Mouse (Mus musculus) hindbrain, embryonic 10.5 days (tissue): ENCODE data around the gene 2510009E07Rik. TPM values are rescaled to one million over a fixed set of nuclear protein-coding genes. Genes with fewer than 3 reads are reported as not detected.

ENCODE experiments used
- DNase-seq: peaks from one replicate; pipeline ENCODE4 v3.0.0-alpha.2; 2017; ENCODE audit warnings: low spot score
- H3K27ac ChIP-seq: fragments of 300-500 bp; sonication (generic); 2 replicates; pipeline ENCODE4 v1.5.1; 2016; ENCODE audit warnings: mild to moderate bottlenecking, moderate library complexity
- H3K27me3 ChIP-seq: fragments of 300-500 bp; sonication (generic); 2 replicates; pipeline ENCODE4 v1.6.1; 2016; ENCODE audit warnings: mild to moderate bottlenecking; ENCODE audit not compliant: poor library complexity, insufficient read depth, severe bottlenecking
- H3K36me3 ChIP-seq: fragments of 300-500 bp; sonication (generic); 2 replicates; pipeline ENCODE4 v1.6.1; 2016; ENCODE audit warnings: mild to moderate bottlenecking, moderate library complexity
- H3K4me1 ChIP-seq: fragments of 300-500 bp; sonication (generic); replicated peaks from 2 replicates; pipeline ENCODE4 v1.6.1; 2016; ENCODE audit warnings: mild to moderate bottlenecking
- H3K4me3 ChIP-seq: fragments of 300-500 bp; sonication (generic); 2 replicates; pipeline ENCODE4 v1.5.1; 2016; ENCODE audit warnings: mild to moderate bottlenecking, moderate library complexity
- H3K9me3 ChIP-seq: fragments of 300-500 bp; sonication (generic); 2 replicates; pipeline ENCODE4 v1.6.1; 2016; ENCODE audit warnings: mild to moderate bottlenecking, moderate library complexity
- WGBS: fragments of 180-500 bp; shearing (Covaris S2); methylation state at CpG from one replicate; pipeline ENCODE4 v1.1.7; 2016; 5-methylcytosine and 5-hydroxymethylcytosine counted together
- polyA plus RNA-seq: library from polyadenylated mRNA; unstranded; fragments of >200 nt; fragmentation: Nextera tagmentation; extraction: Ambion mirVana; gene quantifications from 2 replicates; pipeline ENCODE4 v1.2.1, GENCODE M21; 2016

Gene 2510009E07Rik
- polyA plus RNA-seq, 1 experiment from 2014 or later: 34.0 TPM

- peaks cover 17% of the 10 kb centered on the region for H3K4me1 ChIP-seq
- no peaks in the 10 kb centered on the region for H3K9me3 ChIP-seq
- H3K27ac ChIP-seq: peak overlapping the region; percentile 62; the same call in 1 of the 2 replicates
- DNase-seq: no peak
- H3K4me3 ChIP-seq: no peak overlapping the region
- WGBS: 73% methylated on average over 6 of the region's 6 CpGs
- H3K36me3 ChIP-seq: no peaks in the 10 kb centered on the region
- no peaks in the 10 kb centered on the region for H3K27me3 ChIP-seq
Measured at GRCm38 (mm10) chr16:21625784-21626634, 68.5 kb downstream of the 2510009E07Rik start.

GRCm38 (mm10) chr16:21620630-21621029 is 73.8 kb downstream of the 2510009E07Rik start:
- no peaks in the 10 kb centered on the region for H3K36me3 ChIP-seq
- no peak overlapping the region for H3K4me3 ChIP-seq
- DNase-seq: no peak
- 0 out of 2 replicates have a peak, but pooled peaks cover 4% of the 10 kb centered on the region for H3K9me3 ChIP-seq
- no peak overlapping the region for H3K27ac ChIP-seq
- no peaks in the 10 kb centered on the region for H3K27me3 ChIP-seq
- 96% methylated on average over 2 of the region's 2 CpGs for WGBS
- H3K4me1 ChIP-seq: 0 out of 2 replicates have a peak, but pooled peaks cover 6% of the 10 kb centered on the region

DNA sequence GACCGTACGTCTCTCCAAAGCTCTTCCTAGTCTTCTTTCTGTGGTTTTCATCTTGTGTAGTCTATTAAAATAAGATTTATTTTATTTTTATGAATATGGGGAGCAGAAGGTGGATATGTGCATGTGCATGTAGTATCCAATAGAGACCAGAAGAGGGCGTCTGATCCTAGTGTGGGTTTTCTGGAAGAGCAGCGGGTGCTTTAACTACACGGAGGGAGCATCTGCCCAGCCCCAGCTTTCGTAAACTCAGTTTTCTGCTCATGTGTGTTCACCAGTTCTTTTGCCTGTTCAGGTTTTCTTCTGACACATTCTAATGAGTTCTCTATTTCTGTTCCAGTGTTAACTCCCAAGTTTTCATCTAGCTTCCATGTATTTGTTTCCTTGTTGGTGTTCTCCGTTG is 78.7 kb downstream of the 2510009E07Rik start:
- H3K36me3 ChIP-seq: peaks cover 4% of the 10 kb centered on the region; the same call in 1 of the 2 replicates
- H3K9me3 ChIP-seq: 0 out of 2 replicates have a peak, but pooled peaks cover 4% of the 10 kb centered on the region
- H3K27me3 ChIP-seq: no peaks in the 10 kb centered on the region
- H3K4me3 ChIP-seq: no peak overlapping the region
- WGBS: 57% methylated on average over 7 of the region's 7 CpGs
- H3K27ac ChIP-seq: no peak overlapping the region
- H3K4me1 ChIP-seq: 0 out of 2 replicates have a peak, but pooled peaks cover 6% of the 10 kb centered on the region
- peak; percentile 14 for DNase-seq

- no peaks in the 10 kb centered on the region for H3K9me3 ChIP-seq
- H3K4me3 ChIP-seq: no peak overlapping the region
- 89% methylated on average over 4 of the region's 4 CpGs for whole genome bisulfite sequencing
- no peaks in the 10 kb centered on the region for H3K27me3 ChIP-seq
- H3K36me3 ChIP-seq: peaks cover 4% of the 10 kb centered on the region; the same call in 1 of the 2 replicates
- 0 out of 2 replicates have a peak, but pooled peaks cover 6% of the 10 kb centered on the region for H3K4me1 ChIP-seq
- DNase-seq: no peak
- no peak overlapping the region for H3K27ac ChIP-seq
Measured at GRCm38 (mm10) chr16:21610473-21610872, 84.0 kb downstream of the 2510009E07Rik start.

GRCm38 (mm10) chr16:21608176-21608865 is 86.1 kb downstream of the 2510009E07Rik start:
- WGBS: 86% methylated on average over 10 of the region's 10 CpGs
- Histone ChIP-seq H3K4me3 (no peak overlapping the region), H3K27ac (no peak overlapping the region), H3K27me3 (no peaks in the 10 kb centered on the region), H3K9me3 (no peaks in the 10 kb centered on the region), H3K4me1 (0 out of 2 replicates have a peak, but pooled peaks cover 6% of the 10 kb centered on the region), H3K36me3 (peaks cover 4% of the 10 kb centered on the region; the same call in 1 of the 2 replicates)
- no peak for DNase-seq

DNA sequence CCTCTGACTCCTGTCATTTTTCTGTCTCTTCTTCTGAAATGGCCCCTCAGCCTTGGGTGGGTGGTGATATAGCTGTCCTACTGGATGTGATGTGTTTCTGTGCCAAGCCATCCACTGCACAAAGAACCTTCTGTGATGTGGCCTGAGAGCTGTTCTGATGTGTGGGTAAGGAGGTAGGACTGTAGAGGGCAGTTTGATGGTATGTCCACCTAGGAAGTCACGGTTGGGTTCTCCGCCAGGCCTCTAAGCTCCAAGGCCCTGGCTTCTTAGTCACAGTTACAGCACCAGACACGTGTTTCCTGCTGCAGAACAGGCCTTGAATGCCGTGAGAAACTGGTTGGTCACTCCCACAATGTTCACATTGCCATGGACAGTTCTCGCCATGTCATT is 86.8 kb downstream of the 2510009E07Rik start:
- H3K27me3 ChIP-seq: no peaks in the 10 kb centered on the region
- H3K36me3 ChIP-seq: 0 out of 2 replicates have a peak, but pooled peaks cover 4% of the 10 kb centered on the region
- H3K27ac ChIP-seq: no peak overlapping the region
- H3K4me1 ChIP-seq: 0 out of 2 replicates have a peak, but pooled peaks cover 6% of the 10 kb centered on the region
- 87% methylated on average over 5 of the region's 5 CpGs for WGBS
- no peaks in the 10 kb centered on the region for H3K9me3 ChIP-seq
- no peak for DNase-seq
- no peak overlapping the region for H3K4me3 ChIP-seq

GRCm38 (mm10) chr16:21607021-21607650 is 87.3 kb downstream of the 2510009E07Rik start:
- no peaks in the 10 kb centered on the region for H3K27me3 ChIP-seq
- H3K4me3 ChIP-seq: no peak overlapping the region
- H3K9me3 ChIP-seq: no peaks in the 10 kb centered on the region
- DNase-seq: no peak
- 86% methylated on average over 8 of the region's 8 CpGs for WGBS
- H3K36me3 ChIP-seq: no peaks in the 10 kb centered on the region
- H3K4me1 ChIP-seq: 0 out of 2 replicates have a peak, but pooled peaks cover 6% of the 10 kb centered on the region
- no peak overlapping the region for H3K27ac ChIP-seq

DNA sequence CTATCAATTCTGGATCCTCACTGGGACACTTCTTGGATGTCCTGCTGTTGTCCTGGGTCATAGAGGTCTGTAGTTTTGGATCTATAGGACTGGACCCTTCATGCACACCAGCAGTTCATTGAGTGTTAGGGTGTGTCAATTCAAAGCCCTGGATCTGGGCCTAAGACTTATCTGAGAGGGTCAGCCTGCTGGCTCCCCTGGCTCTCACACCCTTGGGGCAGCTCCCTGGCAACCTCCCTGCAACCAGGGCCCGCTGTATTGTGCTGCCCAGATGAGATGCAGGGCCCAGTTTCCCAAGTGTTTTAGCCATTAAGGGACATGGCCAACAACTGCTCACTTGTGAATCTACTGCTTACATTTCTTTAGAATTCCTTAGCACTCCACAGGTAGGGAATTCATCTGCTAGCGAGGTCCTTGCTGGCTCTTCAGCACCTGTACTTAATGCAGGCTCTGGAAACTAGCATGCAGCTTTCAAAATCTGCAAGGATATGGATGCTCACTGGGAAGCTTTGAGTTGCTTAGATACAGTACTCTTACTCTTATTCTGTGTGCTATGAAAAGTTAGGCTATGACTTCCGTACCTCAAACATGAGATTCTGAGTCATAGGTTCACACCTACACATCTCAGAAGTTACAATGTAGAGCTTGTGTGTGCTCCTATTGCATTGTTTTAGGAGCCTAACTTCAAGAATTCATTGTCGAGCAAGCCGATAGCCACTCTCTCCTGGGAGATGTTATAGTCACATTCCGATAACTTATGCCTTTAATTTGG is 88.0 kb downstream of the 2510009E07Rik start:
- WGBS: 87% methylated on average over 6 of the region's 6 CpGs
- Histone ChIP-seq H3K27ac (no peak overlapping the region), H3K36me3 (no peaks in the 10 kb centered on the region), H3K27me3 (no peaks in the 10 kb centered on the region), H3K4me3 (no peak overlapping the region), H3K4me1 (0 out of 2 replicates have a peak, but pooled peaks cover 6% of the 10 kb centered on the region), H3K9me3 (no peaks in the 10 kb centered on the region)
- no peak for DNase-seq

- no peak overlapping the region for H3K27ac ChIP-seq
- 91% methylated on average over 6 of the region's 6 CpGs for WGBS
- no peak for DNase-seq
- no peaks in the 10 kb centered on the region for H3K27me3 ChIP-seq
- no peak overlapping the region for H3K4me3 ChIP-seq
- no peaks in the 10 kb centered on the region for H3K9me3 ChIP-seq
- 0 out of 2 replicates have a peak, but pooled peaks cover 6% of the 10 kb centered on the region for H3K4me1 ChIP-seq
- H3K36me3 ChIP-seq: no peaks in the 10 kb centered on the region
Measured at GRCm38 (mm10) chr16:21604354-21604753, 90.1 kb downstream of the 2510009E07Rik start.
